Comparison of ENCODE assay signal across 21 mouse cellular contexts in the genomic region with DNA sequence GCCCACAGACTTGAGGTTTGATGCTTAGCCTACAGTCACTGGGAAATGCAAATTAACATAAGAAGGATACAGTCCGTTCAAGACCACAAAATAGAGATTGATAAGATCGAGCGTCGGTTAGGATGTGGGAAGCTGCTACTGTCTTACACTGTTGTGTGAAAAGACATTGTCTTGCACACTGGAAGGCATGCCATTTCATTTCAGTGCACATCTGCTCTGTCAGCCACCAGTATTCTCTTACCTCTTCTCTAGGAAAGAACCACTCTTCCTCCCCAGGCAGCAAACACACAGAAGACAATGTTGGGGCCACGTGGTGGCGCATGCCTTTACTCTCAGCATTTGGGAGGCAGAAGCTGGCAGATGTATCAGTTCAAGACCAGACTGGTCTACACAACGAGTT. TPM values are rescaled to one million over a fixed set of nuclear protein-coding genes. Genes with fewer than 3 reads are reported as not detected.
DNase-seq lines count a peak whose midpoint lies in the region; ATAC-seq lines count a peak whose summit lies in the region.
"Had no signal": no experiment of that assay in that cellular context is flagged by ENCODE, and none has a peak within 500 bp of the region (broad histone marks: within the 10 kb centered on the region; RNA-seq: fewer than 3 reads in every experiment).

No protein-coding gene starts in this region.

- peak; percentile 71 for DNase-seq in CD4-positive helper T cell, adult 2 months (ENCODE audit: low read depth, low spot score)
- DNase-seq in thymus, postnatal 10 days (ENCODE audit: low spot score in 2 of 2): peak; percentile 72
- no peak for DNase-seq in frontal cortex, postnatal 25 days (ENCODE audit: low spot score in 2 of 2)
- no peak for DNase-seq in cerebellum, postnatal 4 days (ENCODE audit: low spot score in 2 of 2)
- DNase-seq in lung, postnatal 14 days: no peak
- DNase-seq in left cerebral cortex, postnatal 14 days (ENCODE audit: low spot score in 2 of 2): no peak
- DNase-seq: cerebellum, adult 11-12 months; cerebellum, postnatal 25 days; gastrocnemius, postnatal 14 days; heart, adult 18-20 months; heart, postnatal 4 days; kidney, postnatal 4 days; liver; lung, postnatal 4 days; right cerebral cortex, adult 18-20 months; right cerebral cortex, postnatal 4 days had no signal

- intact Hi-C loops in left cerebral cortex, postnatal 14 days (cut with DNase I): no loop called here

- ATAC-seq in activated CD4-positive, CD25-positive, alpha-beta regulatory T cell, adult 4 months: peak; percentile 57
- peak; percentile 41 for ATAC-seq in megakaryocyte progenitor cell, adult 5-6 weeks (replicated peaks; ENCODE audit: poor library complexity)
- ATAC-seq: forebrain, embryonic 14.5 days; intestine, postnatal 0 days had no signal

RNA-seq across cellular contexts. Expression of gene Tnfrsf8, which starts 2.4 kb away (rescaled TPM):
- polyA plus RNA-seq in activated CD4-positive, CD25-positive, alpha-beta regulatory T cell, adult 4 months (2017; shearing (Covaris generic)): 10 to 100 TPM in 1 of 2 experiments, 1 to 10 TPM in 1; 6.3 to 14.2 TPM
- 1.4 TPM in 2 replicates for total RNA-seq in megakaryocyte progenitor cell, adult 5-6 weeks (2015)
- 0.74 and 1.1 TPM in 2 replicates for total RNA-seq in megakaryocyte progenitor cell, adult 5-6 weeks (2017)
- total RNA-seq in left cerebral cortex, postnatal 14 days (2021): 1 to 10 TPM in 1 of 2 experiments, under 1 TPM in 1; 0.68 to 1.2 TPM
- polyA plus RNA-seq: heart, embryonic 12.5 days had no signal

Comparison
In these comparisons a context has a peak if more than half of its experiments do, and no peak if none do; other contexts are left out.
1. DNase-seq: peak in CD4-positive helper T cell, adult 2 months (single experiment) and thymus, postnatal 10 days (2 of 2); none in frontal cortex, postnatal 25 days (0 of 2), cerebellum, postnatal 4 days (0 of 2), lung, postnatal 14 days (single experiment) and left cerebral cortex, postnatal 14 days (0 of 2).